30 mouse cellular contexts compared by ENCODE assay signal in the genomic region with DNA sequence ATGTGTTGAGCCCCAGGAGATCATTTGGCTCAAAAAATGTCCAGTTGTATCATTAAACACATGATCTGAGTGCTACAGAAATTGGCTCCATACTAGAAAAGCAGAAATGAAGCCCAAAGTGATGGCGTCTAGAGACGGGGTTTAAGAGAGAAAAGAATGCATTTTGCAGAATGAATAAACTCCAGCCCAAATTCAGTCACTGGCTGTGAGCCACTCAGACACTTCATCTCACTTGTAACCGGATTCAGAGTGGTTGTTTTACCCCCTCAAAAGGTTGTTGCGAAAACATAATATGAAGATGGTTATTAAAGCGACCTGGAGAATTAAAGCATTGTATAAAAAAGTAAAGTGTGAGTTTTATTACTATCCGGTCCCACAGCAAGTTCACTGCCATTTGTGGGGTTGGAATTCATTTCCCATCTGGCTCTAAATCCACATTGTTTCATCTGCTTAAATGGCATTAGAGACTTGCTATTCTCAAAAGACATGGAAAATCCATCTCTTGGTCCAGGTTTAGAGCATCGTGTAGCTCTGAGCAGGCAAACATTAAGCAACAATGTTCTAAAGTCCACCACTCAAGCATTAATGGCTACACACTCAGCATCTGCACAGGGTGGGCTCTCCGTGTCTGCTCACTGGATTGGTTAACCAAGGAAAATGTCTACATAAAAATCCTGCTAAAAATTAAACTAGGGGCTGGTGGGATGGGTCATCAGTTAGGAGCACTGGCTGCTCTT.
DNase-seq lines count a peak whose midpoint lies in the region; ATAC-seq and TF ChIP-seq lines count a peak whose summit lies in the region.
"Had no signal": no experiment of that assay in that cellular context is flagged by ENCODE, and none has a peak within 500 bp of the region (broad histone marks: within the 10 kb centered on the region; RNA-seq: fewer than 3 reads in every experiment).

No protein-coding gene starts in this region.

- 48% methylated on average over 8 of the region's 8 CpGs for WGBS in limb, embryonic 13.5 days
- 94% methylated on average over 8 of the region's 8 CpGs for WGBS in limb, embryonic 10.5 days
- 41% methylated on average over 8 of the region's 8 CpGs for WGBS in limb, embryonic 15.5 days

- H3K4me1 ChIP-seq in limb, embryonic 13.5 days = peaks cover 19% of the 10 kb centered on the region
- H3K4me1 ChIP-seq in limb, embryonic 10.5 days = peaks cover 6% of the 10 kb centered on the region
- H3K4me1 ChIP-seq in embryonic fibroblast, embryonic 13.5 days (ENCODE audit: control insufficient read depth, insufficient read depth, low read length) = peaks cover 10% of the 10 kb centered on the region
- H3K4me1 ChIP-seq in limb, embryonic 15.5 days = peaks cover 12% of the 10 kb centered on the region
- H3K4me1 ChIP-seq: forebrain, embryonic 12.5 days; forebrain, embryonic 15.5 days; heart, embryonic 15.5 days; hindbrain, embryonic 13.5 days had no signal

- no peak for DNase-seq in limb, embryonic 10.5 days (ENCODE audit: low spot score)
- peak; percentile 12 for DNase-seq in lung, postnatal 10 days
- DNase-seq in lung, postnatal 25 days (ENCODE audit: low spot score) = no peak
- no peak for DNase-seq in thymus, postnatal 10 days (ENCODE audit: low spot score in 2 of 2)
- no peak for DNase-seq in spleen, adult 18-20 months
- DNase-seq: adrenal gland, adult 8-10 months; adrenal gland, postnatal 25 days; cerebellum, adult 11-12 months; cerebellum, adult 8-10 months; cerebellum, postnatal 10 days; cerebellum, postnatal 36 days; embryo, embryonic 11 days; gastrocnemius, postnatal 10 days; gastrocnemius, postnatal 36 days; heart, postnatal 10 days; heart, postnatal 36 days had no signal

- TF ChIP-seq POLR2A in embryonic fibroblast, embryonic 13.5 days (IDR thresholded peaks at IDR 0.05; ENCODE audit: low read depth, low read length) = no peak

- no peaks in the 10 kb centered on the region for H3K9me3 ChIP-seq in limb, embryonic 13.5 days
- H3K9me3 ChIP-seq in limb, embryonic 10.5 days (replicated peaks) = no peaks in the 10 kb centered on the region
- H3K9me3 ChIP-seq in limb, embryonic 15.5 days = no peaks in the 10 kb centered on the region
- H3K9me3 ChIP-seq: embryonic facial prominence, embryonic 15.5 days; forebrain, embryonic 12.5 days; forebrain, embryonic 15.5 days; heart, embryonic 12.5 days; heart, embryonic 15.5 days; hindbrain, embryonic 10.5 days; hindbrain, embryonic 13.5 days had no signal

- ATAC-seq in limb, embryonic 13.5 days (ENCODE audit: low FRiP score, low read depth) = peak; percentile 84
- ATAC-seq in limb, embryonic 15.5 days (ENCODE audit: insufficient number of reproducible peaks, low FRiP score, low TSS enrichment, low read depth) = peak; percentile 55; the same call in 1 of the 2 replicates
- ATAC-seq: activated CD4-positive, CD25-positive, alpha-beta regulatory T cell, adult 4 months; CD4-positive, CD25-positive, alpha-beta regulatory T cell, adult 4 months; forebrain, embryonic 15.5 days; hindbrain, embryonic 16.5 days had no signal

- H3K27ac ChIP-seq in limb, embryonic 13.5 days = no peak overlapping the region; the same call in 1 of the 2 replicates
- no peak overlapping the region for H3K27ac ChIP-seq in limb, embryonic 10.5 days
- peak overlapping the region; percentile 23; the same call in 1 of the 2 replicates for H3K27ac ChIP-seq in embryonic fibroblast, embryonic 13.5 days (ENCODE audit: insufficient read depth, low read length)
- no peak overlapping the region for H3K27ac ChIP-seq in limb, embryonic 15.5 days
- H3K27ac ChIP-seq: embryonic facial prominence, embryonic 15.5 days; forebrain, embryonic 12.5 days; forebrain, embryonic 15.5 days; heart, embryonic 15.5 days; hindbrain, embryonic 10.5 days; hindbrain, embryonic 13.5 days had no signal

- no peaks in the 10 kb centered on the region for H3K36me3 ChIP-seq in limb, embryonic 13.5 days
- H3K36me3 ChIP-seq in limb, embryonic 10.5 days = no peaks in the 10 kb centered on the region
- H3K36me3 ChIP-seq in limb, embryonic 15.5 days = no peaks in the 10 kb centered on the region
- H3K36me3 ChIP-seq: embryonic facial prominence, embryonic 15.5 days; forebrain, embryonic 12.5 days; forebrain, embryonic 15.5 days; heart, embryonic 12.5 days; heart, embryonic 15.5 days; hindbrain, embryonic 10.5 days; hindbrain, embryonic 13.5 days had no signal

- no peak overlapping the region for H3K4me2 ChIP-seq in limb, embryonic 13.5 days (replicated peaks)
- H3K4me2 ChIP-seq in limb, embryonic 15.5 days = no peak overlapping the region
- H3K4me2 ChIP-seq: embryonic facial prominence, embryonic 15.5 days; forebrain, embryonic 12.5 days; forebrain, embryonic 15.5 days; heart, embryonic 12.5 days; heart, embryonic 15.5 days; hindbrain, embryonic 13.5 days had no signal

- no peak for TF ChIP-seq CTCF in embryonic fibroblast, embryonic 13.5 days (IDR thresholded peaks at IDR 0.05; ENCODE audit: borderline replicate concordance, insufficient read depth, low read length)

- H3K9ac ChIP-seq in limb, embryonic 13.5 days = no peak overlapping the region
- H3K9ac ChIP-seq in limb, embryonic 15.5 days = no peak overlapping the region
- H3K9ac ChIP-seq: embryonic facial prominence, embryonic 15.5 days; forebrain, embryonic 12.5 days; forebrain, embryonic 15.5 days; heart, embryonic 12.5 days; heart, embryonic 15.5 days; hindbrain, embryonic 13.5 days had no signal

- H3K4me3 ChIP-seq in limb, embryonic 13.5 days = no peak overlapping the region
- no peak overlapping the region for H3K4me3 ChIP-seq in limb, embryonic 10.5 days
- no peak overlapping the region for H3K4me3 ChIP-seq in embryonic fibroblast, embryonic 13.5 days (ENCODE audit: insufficient read depth, low read length)
- no peak overlapping the region for H3K4me3 ChIP-seq in limb, embryonic 15.5 days
- H3K4me3 ChIP-seq: embryonic facial prominence, embryonic 15.5 days; erythroblast, embryonic 14.5 days; forebrain, embryonic 12.5 days; forebrain, embryonic 15.5 days; heart, embryonic 12.5 days; heart, embryonic 15.5 days; hindbrain, embryonic 10.5 days; hindbrain, embryonic 13.5 days had no signal

- no peaks in the 10 kb centered on the region; the same call in 1 of the 2 replicates for H3K27me3 ChIP-seq in limb, embryonic 13.5 days
- H3K27me3 ChIP-seq in limb, embryonic 10.5 days (ENCODE audit: low read depth, poor library complexity, severe bottlenecking) = no peaks in the 10 kb centered on the region
- no peaks in the 10 kb centered on the region for H3K27me3 ChIP-seq in limb, embryonic 15.5 days
- H3K27me3 ChIP-seq: embryonic facial prominence, embryonic 15.5 days; forebrain, embryonic 12.5 days; forebrain, embryonic 15.5 days; heart, embryonic 12.5 days; heart, embryonic 15.5 days; hindbrain, embryonic 13.5 days had no signal
